Mouse (Mus musculus): Measurements from ENCODE around the gene Dpagt1. TPM values are rescaled to one million over a fixed set of nuclear protein-coding genes. Genes with fewer than 3 reads are reported as not detected.
"Not testable (repeated sequence)": the region's sequence is repeated elsewhere in the genome, so short reads cannot be mapped to it uniquely, and the experiment has no call there.

The Dpagt1 gene
- total and polyA plus RNA-seq, 3 experiments: 14.9 to 43.5 TPM; not detected in 1

GRCm38 (mm10) chr9:44361931-44362330 is 36.1 kb downstream of the Dpagt1 start:
- Histone ChIP-seq H3K4me3 (ENCODE audit: control insufficient read depth in 1 of 2, insufficient read depth in 1 of 2, low read depth in 2 of 2, low read length in 2 of 2) (peak overlapping the region; percentile 11 to 37; a peak in 2 of 4 replicates), H3K79me2 (ENCODE audit: control insufficient read depth, insufficient read depth, low read length, poor library complexity) (peaks cover 12% of the 10 kb centered on the region), H3K9ac (ENCODE audit: control insufficient read depth, low read depth, low read length, poor library complexity, severe bottlenecking) (peak overlapping the region; percentile 51), H3K27ac (ENCODE audit: control insufficient read depth, low read depth, low read length) (peak overlapping the region; percentile 86)
- not testable (repeated sequence) for DNase-seq (ENCODE audit: low read depth, low spot score); H3K9me3 ChIP-seq (replicated peaks; ENCODE audit: insufficient read depth, low read length); H3K36me3 ChIP-seq (ENCODE audit: control insufficient read depth in 1 of 2, insufficient read depth in 2 of 2, low read length in 2 of 2); H3K27me3 ChIP-seq (ENCODE audit: control insufficient read depth in 1 of 2, insufficient read depth in 2 of 2, low read length in 2 of 2); H3K4me1 ChIP-seq (ENCODE audit: control insufficient read depth in 1 of 2, insufficient read depth in 2 of 2, low read length in 2 of 2)
- TF ChIP-seq MYC (IDR thresholded peaks at IDR 0.05; ENCODE audit: low read depth, low read length) (0 out of 2 replicates have a peak, but pooled peaks have one; percentile 5), SMC3 (IDR thresholded peaks at IDR 0.05; ENCODE audit: low read depth, low read length) (0 out of 2 replicates have a peak, but pooled peaks have one; percentile 2)

DNA sequence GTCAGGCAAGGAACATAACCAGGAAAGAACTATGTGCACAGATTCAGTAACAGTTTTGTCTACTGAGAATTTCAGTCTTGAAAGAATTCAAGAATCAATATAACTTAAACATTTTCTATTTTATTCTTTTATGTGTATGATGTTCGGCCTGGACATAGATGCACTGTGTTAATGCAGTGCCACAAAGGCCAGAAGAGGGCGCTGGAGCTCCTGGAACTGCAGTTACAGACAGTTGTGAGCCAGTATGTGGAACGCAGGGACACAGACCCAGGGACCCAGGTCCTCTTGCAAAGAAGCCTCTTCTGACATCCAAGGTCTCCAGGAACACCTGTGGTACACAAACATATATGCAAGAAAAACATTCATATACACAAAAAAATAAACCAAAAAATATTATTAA is 38.7 kb downstream of the Dpagt1 start:
- Histone ChIP-seq H3K27ac (ENCODE audit: control insufficient read depth, low read depth, low read length) (no peak overlapping the region), H3K4me1 (ENCODE audit: control insufficient read depth in 1 of 2, insufficient read depth in 2 of 2, low read length in 2 of 2) (peaks cover 0 to 2% of the 10 kb centered on the region in 2 experiments; a peak in 1 of 4 replicates), H3K9me3 (replicated peaks; ENCODE audit: insufficient read depth, low read length) (no peaks in the 10 kb centered on the region), H3K36me3 (ENCODE audit: control insufficient read depth in 1 of 2, insufficient read depth in 2 of 2, low read length in 2 of 2) (peaks cover 0 to 5% of the 10 kb centered on the region in 2 experiments; a peak in 2 of 4 replicates), H3K9ac (ENCODE audit: control insufficient read depth, low read depth, low read length, poor library complexity, severe bottlenecking) (no peak overlapping the region), H3K4me3 (ENCODE audit: control insufficient read depth in 1 of 2, insufficient read depth in 1 of 2, low read depth in 2 of 2, low read length in 2 of 2) (no peak overlapping the region), H3K27me3 (ENCODE audit: control insufficient read depth in 1 of 2, insufficient read depth in 2 of 2, low read length in 2 of 2) (no peaks in the 10 kb centered on the region), H3K79me2 (ENCODE audit: control insufficient read depth, insufficient read depth, low read length, poor library complexity) (peaks cover 12% of the 10 kb centered on the region)
- peak; percentile 80 for DNase-seq (ENCODE audit: low read depth, low spot score)
- TF ChIP-seq CHD2 (IDR thresholded peaks at IDR 0.05; ENCODE audit: low read length) (no peak), CTCF (IDR thresholded peaks at IDR 0.05 in 2 of 3, conservative IDR thresholded peaks at IDR 0.05 in 1 of 3; ENCODE audit: control insufficient read depth in 1 of 3, insufficient read depth in 1 of 3, low read depth in 2 of 3, low read length in 3 of 3, poor library complexity in 1 of 3, severe bottlenecking in 1 of 3) (peak; percentile 78 to 85 (median 80)), ZC3H11A (IDR thresholded peaks at IDR 0.05; ENCODE audit: low read depth, low read length) (peak; percentile 51), RAD21 (IDR thresholded peaks at IDR 0.05; ENCODE audit: low read depth, low read length) (peak; percentile 65), SMC3 (IDR thresholded peaks at IDR 0.05; ENCODE audit: low read depth, low read length) (peak; percentile 57), EP300 (IDR thresholded peaks at IDR 0.05; ENCODE audit: low read depth in 1 of 2, low read length in 2 of 2) (no peak)

DNA sequence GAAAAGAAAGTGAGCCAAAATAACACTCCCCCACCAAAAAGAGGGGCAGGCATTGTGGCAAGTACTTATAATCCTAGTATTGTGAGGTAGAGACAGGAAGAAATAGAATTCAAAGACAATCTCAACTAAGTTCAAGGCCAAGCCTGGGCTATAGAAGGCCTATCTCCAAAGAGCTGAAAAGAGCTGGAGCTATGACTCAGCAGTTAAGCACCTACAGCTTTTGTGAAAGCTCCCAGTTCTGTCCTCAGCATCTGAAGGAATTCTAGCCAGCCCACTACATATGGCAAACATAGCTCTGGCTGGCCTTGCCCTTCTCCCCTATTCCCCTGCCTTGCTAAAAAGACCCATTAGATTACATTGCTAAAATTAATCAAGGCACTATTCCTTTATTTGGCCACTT is 47.6 kb downstream of the Dpagt1 start:
- no peak overlapping the region for H3K9ac ChIP-seq (ENCODE audit: control insufficient read depth, low read depth, low read length, poor library complexity, severe bottlenecking)
- peaks cover 1% of the 10 kb centered on the region; the same call in 1 of the 2 replicates for H3K79me2 ChIP-seq (ENCODE audit: control insufficient read depth, insufficient read depth, low read length, poor library complexity)
- H3K36me3 ChIP-seq (ENCODE audit: control insufficient read depth in 1 of 2, insufficient read depth in 2 of 2, low read length in 2 of 2): peaks cover 0 to 4% of the 10 kb centered on the region in 2 experiments; a peak in 2 of 4 replicates
- TF ChIP-seq POLR2A (IDR thresholded peaks at IDR 0.05; ENCODE audit: control insufficient read depth in 1 of 2, insufficient read depth in 1 of 2, low read depth in 1 of 2, low read length in 2 of 2, poor library complexity in 1 of 2) (no peak), UBTF (IDR thresholded peaks at IDR 0.05; ENCODE audit: borderline replicate concordance, insufficient read depth, low read depth, low read length) (no peak), KAT2A (conservative IDR thresholded peaks at IDR 0.05; ENCODE audit: low read depth, low read length) (no peak), ZKSCAN1 (IDR thresholded peaks at IDR 0.05; ENCODE audit: low read depth, low read length) (no peak), NELFE (IDR thresholded peaks at IDR 0.05; ENCODE audit: low read depth, low read length) (no peak), TCF12 (IDR thresholded peaks at IDR 0.05; ENCODE audit: low read depth, low read length) (no peak), MAZ (IDR thresholded peaks at IDR 0.05; ENCODE audit: low read depth, low read length) (no peak), POLR2AphosphoS2 (IDR thresholded peaks at IDR 0.05; ENCODE audit: low read length) (no peak), SMC3 (IDR thresholded peaks at IDR 0.05; ENCODE audit: low read depth, low read length) (no peak), MXI1 (IDR thresholded peaks at IDR 0.05; ENCODE audit: low read depth, low read length) (no peak), ZMIZ1 (IDR thresholded peaks at IDR 0.05; ENCODE audit: low read depth, low read length) (no peak), NRF1 (IDR thresholded peaks at IDR 0.05; ENCODE audit: insufficient read depth, low read depth, low read length, poor library complexity, severe bottlenecking) (no peak), JUND (IDR thresholded peaks at IDR 0.05; ENCODE audit: low read depth, low read length) (no peak), ETS1 (IDR thresholded peaks at IDR 0.05; ENCODE audit: low read depth, low read length) (no peak)
- H3K27me3 ChIP-seq (ENCODE audit: control insufficient read depth in 1 of 2, insufficient read depth in 2 of 2, low read length in 2 of 2): no peaks in the 10 kb centered on the region
- H3K9me3 ChIP-seq (replicated peaks; ENCODE audit: insufficient read depth, low read length): no peaks in the 10 kb centered on the region
- DNase-seq (ENCODE audit: low read depth, low spot score): no peak
- H3K4me1 ChIP-seq (ENCODE audit: control insufficient read depth in 1 of 2, insufficient read depth in 2 of 2, low read length in 2 of 2): peaks cover 0 to 4% of the 10 kb centered on the region in 2 experiments; a peak in 1 of 4 replicates
- H3K27ac ChIP-seq (ENCODE audit: control insufficient read depth, low read depth, low read length): no peak overlapping the region
- H3K4me3 ChIP-seq (ENCODE audit: control insufficient read depth in 1 of 2, insufficient read depth in 1 of 2, low read depth in 2 of 2, low read length in 2 of 2): no peak overlapping the region
